Mouse (Mus musculus): ENCODE measurements around the gene Ntn4. TPM values are rescaled to one million over a fixed set of nuclear protein-coding genes. Genes with fewer than 3 reads are reported as not detected.
"Not testable (repeated sequence)": the region's sequence is repeated elsewhere in the genome, so short reads cannot be mapped to it uniquely, and the experiment has no call there.

Gene Ntn4
- polyA plus RNA-seq, 1 experiment from 2014 or later, result 2.7 TPM

- Histone ChIP-seq H3K4me2 (no peak overlapping the region), H3K36me3 (ENCODE audit: poor library complexity, severe bottlenecking) (no peaks in the 10 kb centered on the region), H3K4me3 (no peak overlapping the region), H3K9ac (no peak overlapping the region), H3K9me3 (replicated peaks) (no peaks in the 10 kb centered on the region), H3K27ac (no peak overlapping the region), H3K27me3 (no peaks in the 10 kb centered on the region), H3K4me1 (no peaks in the 10 kb centered on the region)
- 72% methylated on average over 3 of the region's 3 CpGs for WGBS
- ATAC-seq, result no peak
Observed at GRCm38 (mm10) chr10:93666996-93667395, 26.5 kb downstream of the Ntn4 start.

GRCm38 (mm10) chr10:93672646-93673479 lies 32.4 kb downstream of the Ntn4 start:
- ATAC-seq, result no peak
- H3K27ac ChIP-seq, result no peak overlapping the region
- 86% methylated on average over 22 of the region's 22 CpGs for WGBS
- H3K27me3 ChIP-seq, result no peaks in the 10 kb centered on the region
- no peak overlapping the region for H3K9ac ChIP-seq
- no peaks in the 10 kb centered on the region for H3K9me3 ChIP-seq (replicated peaks)
- H3K4me2 ChIP-seq, result no peak overlapping the region
- no peak overlapping the region for H3K4me3 ChIP-seq
- peaks cover 17% of the 10 kb centered on the region for H3K36me3 ChIP-seq (ENCODE audit: poor library complexity, severe bottlenecking)
- H3K4me1 ChIP-seq, result peaks cover 3% of the 10 kb centered on the region

- H3K4me2 ChIP-seq, result peak overlapping the region; percentile 17
- peak; percentile 57 for ATAC-seq
- H3K9me3 ChIP-seq (replicated peaks), result no peaks in the 10 kb centered on the region
- no peak overlapping the region for H3K4me3 ChIP-seq
- WGBS, result 53% methylated on average over 19 of the region's 19 CpGs
- no peaks in the 10 kb centered on the region for H3K27me3 ChIP-seq
- H3K4me1 ChIP-seq, result peaks cover 42% of the 10 kb centered on the region
- no peak overlapping the region for H3K27ac ChIP-seq
- no peak overlapping the region for H3K9ac ChIP-seq
- peaks cover 34% of the 10 kb centered on the region for H3K36me3 ChIP-seq (ENCODE audit: poor library complexity, severe bottlenecking)
Observed at GRCm38 (mm10) chr10:93679191-93680007, 38.9 kb downstream of the Ntn4 start.

DNA sequence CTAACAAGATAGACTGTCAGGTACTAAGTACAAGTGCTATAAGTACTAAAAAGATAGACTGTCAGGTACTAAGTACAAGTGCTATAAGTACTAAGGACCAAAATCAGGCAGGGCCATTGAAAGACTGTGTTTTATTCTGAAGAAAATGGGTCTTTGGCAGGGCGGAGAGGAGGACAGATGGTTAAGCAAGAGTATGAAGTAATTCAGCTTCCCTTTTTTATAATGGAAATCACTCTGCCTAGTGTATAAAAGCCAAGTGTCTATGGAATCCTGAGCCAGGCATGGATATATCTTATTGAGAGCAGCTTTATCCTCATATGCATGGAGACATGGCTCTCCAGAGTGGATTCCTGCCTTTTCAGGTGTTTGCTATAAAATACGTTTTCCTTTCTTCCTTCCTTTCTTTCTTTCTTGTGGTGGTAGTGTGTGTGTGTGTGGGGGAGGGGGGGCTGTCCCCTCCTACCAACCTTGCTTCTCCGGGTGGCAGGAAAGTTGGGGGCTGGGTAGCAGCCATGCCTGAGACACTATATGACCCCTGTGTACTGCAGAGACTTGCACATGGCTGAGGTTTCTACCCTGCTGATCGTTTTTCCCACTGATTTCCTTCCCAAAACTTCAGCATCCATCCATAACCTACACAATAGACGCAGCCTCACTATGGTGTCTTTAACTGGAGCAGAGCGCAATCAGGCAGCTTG lies 40.3 kb downstream of the Ntn4 start:
- 49% methylated on average over 6 of the region's 6 CpGs for WGBS
- ATAC-seq, result peak; percentile 82
- Histone ChIP-seq H3K4me3 (no peak overlapping the region), H3K9ac (no peak overlapping the region), H3K4me1 (peaks cover 42% of the 10 kb centered on the region), H3K4me2 (no peak overlapping the region), H3K36me3 (ENCODE audit: poor library complexity, severe bottlenecking) (peaks cover 26% of the 10 kb centered on the region), H3K27ac (peak overlapping the region; percentile 53; the same call in 1 of the 2 replicates), H3K9me3 (replicated peaks) (no peaks in the 10 kb centered on the region), H3K27me3 (no peaks in the 10 kb centered on the region)

- peaks cover 30% of the 10 kb centered on the region for H3K36me3 ChIP-seq (ENCODE audit: poor library complexity, severe bottlenecking)
- peaks cover 42% of the 10 kb centered on the region for H3K4me1 ChIP-seq
- WGBS, result 92% methylated on average over 18 of the region's 18 CpGs
- no peak overlapping the region for H3K27ac ChIP-seq
- H3K4me2 ChIP-seq, result no peak overlapping the region
- H3K27me3 ChIP-seq, result no peaks in the 10 kb centered on the region
- no peaks in the 10 kb centered on the region for H3K9me3 ChIP-seq (replicated peaks)
- H3K9ac ChIP-seq, result no peak overlapping the region
- H3K4me3 ChIP-seq, result no peak overlapping the region
- no peak for ATAC-seq
Observed at GRCm38 (mm10) chr10:93682185-93682747, 41.8 kb downstream of the Ntn4 start.

DNA sequence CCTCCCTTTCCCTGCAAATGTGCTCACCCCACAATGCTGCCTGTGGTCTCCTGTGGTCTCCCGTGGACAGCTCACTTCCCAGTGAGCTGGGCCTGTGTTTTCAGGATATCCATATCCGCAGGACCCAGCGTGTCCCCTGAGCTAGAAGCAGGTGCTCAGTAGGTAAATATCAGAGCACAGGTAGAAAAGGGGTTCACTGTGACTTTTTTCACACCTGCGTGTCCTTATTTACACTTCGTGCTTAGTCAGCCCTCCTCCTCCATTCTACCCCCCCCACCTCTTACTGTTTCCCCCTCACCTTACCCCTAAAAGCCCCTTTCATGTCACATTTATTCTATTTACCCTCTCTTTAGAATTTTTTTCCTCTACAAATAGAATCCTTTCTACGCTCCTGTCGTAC lies 42.7 kb downstream of the Ntn4 start:
- Histone ChIP-seq H3K9me3 (replicated peaks) (no peaks in the 10 kb centered on the region), H3K4me2 (no peak overlapping the region), H3K36me3 (ENCODE audit: poor library complexity, severe bottlenecking) (peaks cover 30% of the 10 kb centered on the region), H3K9ac (no peak overlapping the region), H3K27me3 (no peaks in the 10 kb centered on the region), H3K27ac (no peak overlapping the region), H3K4me1 (peaks cover 36% of the 10 kb centered on the region), H3K4me3 (no peak overlapping the region)
- WGBS, result 90% methylated on average over 7 of the region's 7 CpGs
- ATAC-seq, result no peak

- H3K4me3 ChIP-seq, result no peak overlapping the region
- no peak overlapping the region for H3K9ac ChIP-seq
- peaks cover 30% of the 10 kb centered on the region for H3K36me3 ChIP-seq (ENCODE audit: poor library complexity, severe bottlenecking)
- ATAC-seq, result no peak
- 95% methylated on average over 4 of the region's 4 CpGs for WGBS
- H3K27ac ChIP-seq, result no peak overlapping the region
- no peaks in the 10 kb centered on the region for H3K9me3 ChIP-seq (replicated peaks)
- H3K27me3 ChIP-seq, result no peaks in the 10 kb centered on the region
- peaks cover 29% of the 10 kb centered on the region for H3K4me1 ChIP-seq
- H3K4me2 ChIP-seq, result no peak overlapping the region
Observed at GRCm38 (mm10) chr10:93683896-93684295, 43.4 kb downstream of the Ntn4 start.

DNA sequence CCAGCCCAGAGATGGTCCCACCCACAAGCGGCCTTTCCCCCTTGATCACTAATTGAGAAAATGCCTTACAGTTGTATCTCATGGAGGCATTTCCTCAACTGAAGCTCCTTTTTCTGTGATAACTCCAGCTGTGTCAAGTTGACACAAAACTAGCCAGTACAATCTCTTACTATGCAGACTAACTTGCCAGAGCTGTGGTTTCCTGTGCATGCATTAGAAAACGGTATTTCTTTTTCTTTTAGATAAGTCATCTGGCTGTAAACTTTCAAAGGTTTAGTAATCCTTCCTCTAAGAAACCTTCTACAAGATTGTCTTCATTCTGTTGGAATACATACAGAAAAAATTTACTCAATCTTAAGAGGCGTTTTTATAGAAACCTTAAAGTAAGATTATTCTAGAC lies 44.9 kb downstream of the Ntn4 start:
- H3K27me3 ChIP-seq; H3K4me3 ChIP-seq; ATAC-seq; H3K4me2 ChIP-seq; H3K9ac ChIP-seq; H3K27ac ChIP-seq; H3K9me3 ChIP-seq (replicated peaks): not testable (repeated sequence)
- Histone ChIP-seq H3K4me1 (peaks cover 14% of the 10 kb centered on the region), H3K36me3 (ENCODE audit: poor library complexity, severe bottlenecking) (peaks cover 30% of the 10 kb centered on the region)
- 86% methylated on average over 3 of the region's 3 CpGs for WGBS

DNA sequence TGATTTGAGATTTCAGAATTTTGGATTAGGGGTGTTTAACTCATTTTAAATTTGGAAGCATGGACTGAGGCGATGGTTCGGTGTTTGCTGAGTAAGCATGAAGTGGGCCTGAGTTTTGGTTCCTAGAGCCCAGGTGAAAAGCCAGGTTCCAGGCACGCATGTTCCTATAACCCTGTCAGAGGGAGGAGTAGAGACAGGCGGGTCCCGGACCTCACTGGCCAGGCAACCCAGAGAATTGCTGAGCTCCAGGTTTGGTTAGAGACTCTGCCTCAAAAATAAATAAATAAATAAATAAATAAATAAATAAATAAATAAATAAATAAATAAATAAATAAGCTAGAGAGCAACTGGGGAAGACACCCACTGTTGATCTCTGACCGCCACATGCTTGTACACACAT lies 46.1 kb downstream of the Ntn4 start:
- Histone ChIP-seq H3K27ac (no peak overlapping the region), H3K9me3 (replicated peaks) (no peaks in the 10 kb centered on the region), H3K9ac (no peak overlapping the region), H3K36me3 (ENCODE audit: poor library complexity, severe bottlenecking) (peaks cover 30% of the 10 kb centered on the region), H3K4me3 (no peak overlapping the region), H3K27me3 (no peaks in the 10 kb centered on the region), H3K4me1 (peaks cover 8% of the 10 kb centered on the region; the same call in 1 of the 2 replicates), H3K4me2 (no peak overlapping the region)
- 97% methylated on average over 6 of the region's 6 CpGs for WGBS
- no peak for ATAC-seq

DNA sequence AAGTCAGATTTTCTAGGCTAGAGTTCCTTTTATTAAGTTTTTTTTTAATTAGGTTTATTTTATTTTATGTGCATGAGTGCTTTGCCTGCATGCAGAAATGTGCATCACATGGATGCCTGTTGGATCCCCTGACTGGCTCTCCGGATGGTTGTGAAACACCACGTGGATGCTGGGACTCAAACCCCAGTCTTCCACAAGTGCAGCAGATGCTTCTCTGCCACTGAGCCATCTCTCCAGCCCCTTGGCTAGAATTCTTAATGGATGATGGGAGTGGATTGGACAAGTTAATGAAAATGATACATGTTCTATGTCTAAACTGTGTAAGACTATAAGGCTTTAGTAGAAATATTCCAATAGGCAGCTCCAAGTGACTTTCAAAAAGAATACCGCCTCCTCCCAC lies 47.3 kb downstream of the Ntn4 start:
- peaks cover 21% of the 10 kb centered on the region for H3K36me3 ChIP-seq (ENCODE audit: poor library complexity, severe bottlenecking)
- H3K4me1 ChIP-seq, result peaks cover 7% of the 10 kb centered on the region; the same call in 1 of the 2 replicates
- 93% methylated on average over 3 of the region's 3 CpGs for WGBS
- no peaks in the 10 kb centered on the region for H3K9me3 ChIP-seq (replicated peaks)
- H3K4me2 ChIP-seq, result no peak overlapping the region
- ATAC-seq, result no peak
- H3K9ac ChIP-seq, result no peak overlapping the region
- no peak overlapping the region for H3K4me3 ChIP-seq
- H3K27me3 ChIP-seq, result no peaks in the 10 kb centered on the region
- H3K27ac ChIP-seq, result no peak overlapping the region

- no peak overlapping the region for H3K9ac ChIP-seq
- WGBS, result 91% methylated on average over 26 of the region's 26 CpGs
- ATAC-seq, result no peak
- no peaks in the 10 kb centered on the region for H3K9me3 ChIP-seq (replicated peaks)
- no peak overlapping the region for H3K4me3 ChIP-seq
- no peak overlapping the region for H3K27ac ChIP-seq
- no peaks in the 10 kb centered on the region for H3K27me3 ChIP-seq
- peaks cover 14% of the 10 kb centered on the region for H3K36me3 ChIP-seq (ENCODE audit: poor library complexity, severe bottlenecking)
- no peak overlapping the region for H3K4me2 ChIP-seq
- H3K4me1 ChIP-seq, result peaks cover 7% of the 10 kb centered on the region; the same call in 1 of the 2 replicates
Observed at GRCm38 (mm10) chr10:93688306-93689171, 48.1 kb downstream of the Ntn4 start.
